Mouse (Mus musculus): Measurements from ENCODE around the gene Mapkbp1.

The Mapkbp1 gene

DNA sequence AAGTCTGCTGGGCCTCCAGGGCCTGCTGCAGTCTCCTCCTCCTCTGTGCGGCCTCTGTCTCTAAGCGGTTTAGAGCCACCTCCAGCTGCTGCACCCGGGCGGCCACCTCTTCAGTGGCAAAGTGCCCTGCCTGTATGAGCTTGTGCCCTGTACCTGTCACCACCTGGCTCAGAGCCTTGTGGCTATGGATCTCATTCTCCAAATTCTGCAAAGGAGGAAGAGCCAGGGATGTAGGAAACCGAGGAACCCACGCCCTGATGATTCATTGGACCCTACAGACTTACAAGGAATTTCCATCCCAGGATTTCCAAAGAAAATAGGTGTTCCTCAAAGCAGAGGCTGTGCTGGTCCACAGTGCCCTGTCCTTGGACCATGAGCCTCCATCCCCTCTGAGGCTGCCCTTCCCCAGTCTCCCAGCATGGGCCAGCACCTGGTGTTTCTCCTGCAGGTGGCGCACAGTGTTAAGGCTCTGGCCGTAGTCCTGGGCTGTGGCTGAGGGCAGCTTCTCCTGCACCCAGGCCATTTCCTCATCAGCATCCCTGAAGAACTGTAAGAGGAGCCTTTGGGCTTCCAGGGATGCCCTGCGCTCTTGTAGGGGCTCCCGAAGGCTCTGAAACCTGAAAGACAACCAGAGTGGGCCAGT lies 77.3 kb downstream of the Mapkbp1 start:
- peak in 1 of 2 experiments; percentile 50 for DNase-seq (ENCODE audit: low spot score in 2 of 2)

DNA sequence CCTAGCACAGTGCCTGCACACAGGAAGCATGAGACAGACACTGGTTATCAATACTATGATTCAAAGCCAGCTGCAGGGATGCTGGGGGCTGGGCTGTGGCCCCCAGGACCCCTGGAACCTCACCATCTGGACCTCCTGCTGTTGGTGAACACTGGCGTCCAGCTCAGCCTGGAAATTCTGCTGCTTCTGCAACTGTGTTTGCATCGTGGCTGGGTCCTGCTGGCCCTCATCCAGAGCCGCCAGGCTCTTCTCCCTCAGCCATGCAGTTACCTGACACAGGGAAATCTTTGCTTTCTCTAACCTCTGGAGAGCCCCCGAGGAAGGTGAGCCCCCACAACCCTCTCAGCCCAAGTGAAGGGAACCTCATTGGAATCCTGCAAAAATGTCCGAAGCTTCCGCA lies 78.9 kb downstream of the Mapkbp1 start:
- DNase-seq (ENCODE audit: low spot score in 2 of 2), result no peak

DNA sequence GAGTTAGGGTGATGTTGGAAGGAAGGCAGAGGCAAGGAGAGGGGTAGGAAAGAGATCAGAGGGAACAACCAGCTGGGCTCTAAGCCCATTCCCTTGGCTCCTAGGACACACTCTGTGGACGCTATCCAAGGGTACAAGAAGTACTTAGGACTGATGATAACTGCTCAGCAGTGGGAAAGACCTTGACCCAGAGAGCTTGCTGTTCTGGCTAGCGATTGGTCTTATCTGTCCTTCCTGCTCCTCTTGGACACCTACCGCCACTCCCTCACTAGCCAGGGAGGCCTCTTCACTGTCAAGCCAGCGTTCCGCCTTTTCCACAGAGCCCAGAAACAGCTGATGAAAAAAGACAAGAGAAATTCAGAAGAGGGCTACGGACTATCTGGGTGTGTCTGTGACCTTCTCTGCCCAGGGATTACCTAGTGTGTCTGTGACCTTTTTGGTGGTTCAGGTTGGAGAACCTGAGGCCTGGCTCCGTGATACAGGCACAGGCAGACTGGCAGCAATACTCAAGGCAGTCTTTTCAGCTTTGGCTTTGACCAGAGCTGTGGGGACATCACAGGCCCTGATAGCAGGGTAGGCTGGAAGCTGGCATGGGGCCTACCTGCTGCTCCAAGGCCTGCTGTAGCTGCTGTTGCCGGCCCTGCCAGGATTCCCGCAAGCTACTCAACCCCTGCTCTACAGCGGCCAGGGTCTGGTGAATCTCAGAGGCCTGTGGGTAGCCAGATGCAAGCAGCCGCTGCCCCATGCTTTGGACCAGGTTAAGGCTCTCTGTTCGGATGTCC lies 82.5 kb downstream of the Mapkbp1 start:
- DNase-seq (ENCODE audit: low spot score in 2 of 2), result no peak

DNA sequence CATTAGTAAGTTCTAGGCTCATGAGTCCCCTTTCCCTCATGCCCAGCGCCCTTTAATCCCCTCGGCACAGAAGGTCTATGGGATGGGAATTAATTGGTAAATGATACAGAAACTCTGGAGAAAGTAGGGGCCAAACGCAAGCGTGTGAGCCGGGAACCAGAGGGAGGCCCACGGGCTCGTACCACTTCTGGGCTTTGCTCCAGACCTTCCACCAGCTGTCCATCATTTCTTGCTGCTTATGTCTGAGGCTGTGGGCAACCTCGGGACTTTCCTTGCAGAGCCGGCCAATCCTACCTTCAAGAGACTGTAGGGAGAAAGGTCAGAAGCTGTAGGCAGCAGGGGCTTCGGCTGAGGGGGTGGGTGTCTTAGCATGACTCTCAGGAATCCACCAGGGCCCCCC lies 83.4 kb downstream of the Mapkbp1 start:
- no peak for DNase-seq (ENCODE audit: low spot score in 2 of 2)

DNA sequence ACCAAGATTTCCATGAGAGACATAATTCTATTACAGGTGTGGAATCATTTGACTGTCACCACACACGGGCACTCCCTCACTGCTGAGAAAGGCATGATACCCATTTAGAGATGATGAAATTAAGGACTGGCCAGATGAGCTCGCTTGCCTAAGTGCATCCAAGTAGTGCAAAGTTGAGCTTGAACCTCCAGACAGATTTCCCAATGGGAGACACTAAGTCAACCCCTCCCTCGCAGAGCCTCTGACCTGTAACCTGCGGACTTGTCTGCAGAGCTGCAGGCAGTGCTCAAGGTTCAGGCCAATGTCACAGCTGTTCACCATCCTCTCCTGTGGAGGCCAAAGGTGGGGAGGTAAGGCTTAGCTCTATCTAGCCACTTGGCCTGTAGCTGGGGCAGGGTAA lies 86.3 kb downstream of the Mapkbp1 start:
- DNase-seq (ENCODE audit: low spot score in 2 of 2), result no peak

DNA sequence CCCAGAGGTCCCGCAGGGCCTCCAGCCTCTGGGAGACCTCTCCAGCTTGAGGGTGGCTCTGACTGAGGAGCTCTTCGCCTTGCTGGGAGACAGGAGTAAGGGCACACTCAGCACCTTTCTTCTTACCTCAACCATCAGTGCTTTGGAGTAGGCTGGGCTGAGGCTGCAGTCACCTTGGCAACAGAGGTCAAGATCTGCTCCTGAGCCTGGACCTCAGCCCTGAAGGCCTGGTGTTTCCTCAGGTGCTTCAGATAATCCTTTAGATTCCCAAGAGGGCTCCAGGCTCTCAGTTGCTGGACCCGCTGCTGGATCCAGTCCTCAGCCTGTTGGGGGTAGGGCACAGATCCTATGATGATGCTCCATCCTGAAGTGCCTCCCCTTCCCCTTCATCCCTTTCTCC lies 87.0 kb downstream of the Mapkbp1 start:
- no peak for DNase-seq (ENCODE audit: low spot score in 2 of 2)

DNA sequence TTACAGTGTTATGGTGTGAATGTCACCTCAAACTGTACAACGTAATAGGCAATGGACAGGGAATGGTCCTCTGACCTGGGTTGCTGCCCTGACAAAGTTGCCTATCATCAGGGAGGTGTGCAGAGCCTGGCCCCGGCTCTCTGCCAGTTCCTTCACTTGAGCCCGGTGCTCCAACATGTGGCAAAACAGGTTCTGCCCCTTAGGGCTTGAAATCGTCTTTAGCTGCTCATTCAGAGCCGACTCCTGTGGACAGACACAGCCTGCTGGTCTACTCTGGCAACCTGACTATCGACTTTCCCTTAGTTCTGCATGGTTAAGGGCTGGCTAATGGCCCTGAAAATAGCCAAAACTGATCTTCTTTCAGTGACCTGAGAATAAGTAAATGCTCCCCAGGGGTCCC lies 87.7 kb downstream of the Mapkbp1 start:
- DNase-seq (ENCODE audit: low spot score in 2 of 2), result no peak

DNA sequence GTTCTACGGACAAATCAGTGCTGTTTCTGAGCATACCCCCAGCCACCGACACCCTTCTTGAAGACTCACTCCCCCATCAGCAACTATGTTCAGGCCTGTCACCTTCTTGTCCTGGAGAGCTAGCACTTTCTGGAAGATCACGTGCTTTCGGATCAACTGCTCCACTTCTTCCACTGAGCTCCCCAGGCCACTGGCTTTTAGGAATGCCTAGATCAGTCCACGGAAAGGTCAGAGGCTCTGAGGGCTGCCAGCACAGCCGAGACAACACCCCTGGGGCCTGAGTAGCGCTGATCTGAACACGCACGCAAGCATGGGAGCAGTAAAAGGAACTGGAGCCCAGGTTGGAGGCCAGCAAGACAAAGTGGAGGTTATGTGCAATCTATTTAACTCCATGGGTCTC lies 88.2 kb downstream of the Mapkbp1 start:
- no peak for DNase-seq (ENCODE audit: low spot score in 2 of 2)

DNA sequence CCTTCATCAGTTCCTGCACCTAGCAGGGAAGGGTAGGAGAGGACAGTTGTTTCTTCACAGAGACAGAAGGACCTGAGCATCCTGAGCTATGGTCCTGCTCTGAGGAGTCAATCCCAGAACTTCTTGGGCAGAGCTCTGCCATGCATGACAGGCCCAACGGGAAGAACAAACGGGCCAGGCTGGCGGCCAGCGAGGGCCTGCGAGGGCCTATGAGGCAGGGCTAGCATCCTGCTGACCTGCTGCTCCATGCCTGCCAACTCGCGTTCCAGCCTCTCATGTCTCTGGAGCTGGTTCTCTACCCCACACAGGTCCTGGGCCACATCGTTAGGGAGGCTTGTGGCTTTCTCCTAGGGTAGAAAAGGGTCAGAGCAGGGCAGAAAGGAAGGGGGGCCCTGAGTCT lies 89.7 kb downstream of the Mapkbp1 start:
- no peak for DNase-seq (ENCODE audit: low spot score in 2 of 2)

DNA sequence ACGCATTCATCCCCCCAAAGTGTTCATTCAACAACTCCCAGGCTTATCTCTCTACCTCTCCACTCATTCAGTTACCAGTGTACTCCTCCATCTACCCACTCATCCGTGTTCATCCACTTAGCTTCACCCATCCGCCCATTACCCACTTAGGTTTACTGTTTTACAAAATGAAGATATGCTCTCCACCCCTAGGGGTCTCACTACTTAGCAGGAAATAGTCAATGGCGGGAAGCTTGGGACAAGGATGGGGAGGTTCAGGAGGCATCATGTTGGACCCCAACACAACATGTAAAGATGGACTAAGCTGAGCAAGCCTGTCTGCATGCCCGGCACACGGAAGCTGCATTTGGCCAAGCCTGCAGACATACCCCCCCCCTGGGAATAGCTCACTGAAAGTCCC lies 92.1 kb downstream of the Mapkbp1 start:
- no peak for DNase-seq (ENCODE audit: low spot score in 2 of 2)

DNA sequence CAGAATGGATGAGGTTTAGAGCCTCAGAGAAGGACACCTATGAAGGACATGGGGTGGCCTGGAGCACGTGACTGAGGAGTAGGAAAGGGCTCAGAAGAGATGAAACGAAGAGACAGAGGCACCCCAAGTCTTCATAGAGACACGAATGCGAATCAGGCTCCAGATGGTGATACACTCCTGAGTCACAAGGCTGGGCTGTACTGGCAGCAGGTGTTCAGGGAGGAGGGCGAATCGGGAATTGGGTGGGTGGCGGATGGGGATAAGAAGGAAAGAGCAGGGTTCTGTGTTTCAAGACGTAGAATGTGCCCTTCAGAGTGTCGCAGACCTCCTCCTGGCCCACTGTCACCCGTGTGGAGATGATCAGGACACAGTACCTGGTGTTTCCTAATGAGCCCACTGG lies 92.7 kb downstream of the Mapkbp1 start:
- no peak for DNase-seq (ENCODE audit: low spot score in 2 of 2)

DNA sequence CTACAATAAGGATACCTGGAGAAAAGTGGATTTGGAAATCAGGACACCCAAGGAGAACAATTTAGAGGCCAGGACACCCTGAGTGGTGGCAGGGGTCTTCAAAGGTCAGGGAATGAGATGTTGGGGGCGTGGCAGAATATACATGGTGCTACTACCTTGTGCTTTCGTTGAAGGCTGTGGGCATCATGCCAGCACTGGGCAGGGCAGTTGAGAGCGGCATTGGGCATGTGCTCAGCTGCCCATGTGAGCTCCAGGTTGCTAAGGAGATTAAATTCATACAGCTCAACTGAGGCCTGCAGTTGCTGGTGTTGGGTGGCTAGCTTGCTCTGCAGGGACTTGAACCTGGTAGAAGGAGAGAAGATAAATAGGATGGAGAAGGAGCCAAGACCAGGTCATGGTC lies 93.7 kb downstream of the Mapkbp1 start:
- DNase-seq (ENCODE audit: low spot score in 2 of 2), result no peak

DNA sequence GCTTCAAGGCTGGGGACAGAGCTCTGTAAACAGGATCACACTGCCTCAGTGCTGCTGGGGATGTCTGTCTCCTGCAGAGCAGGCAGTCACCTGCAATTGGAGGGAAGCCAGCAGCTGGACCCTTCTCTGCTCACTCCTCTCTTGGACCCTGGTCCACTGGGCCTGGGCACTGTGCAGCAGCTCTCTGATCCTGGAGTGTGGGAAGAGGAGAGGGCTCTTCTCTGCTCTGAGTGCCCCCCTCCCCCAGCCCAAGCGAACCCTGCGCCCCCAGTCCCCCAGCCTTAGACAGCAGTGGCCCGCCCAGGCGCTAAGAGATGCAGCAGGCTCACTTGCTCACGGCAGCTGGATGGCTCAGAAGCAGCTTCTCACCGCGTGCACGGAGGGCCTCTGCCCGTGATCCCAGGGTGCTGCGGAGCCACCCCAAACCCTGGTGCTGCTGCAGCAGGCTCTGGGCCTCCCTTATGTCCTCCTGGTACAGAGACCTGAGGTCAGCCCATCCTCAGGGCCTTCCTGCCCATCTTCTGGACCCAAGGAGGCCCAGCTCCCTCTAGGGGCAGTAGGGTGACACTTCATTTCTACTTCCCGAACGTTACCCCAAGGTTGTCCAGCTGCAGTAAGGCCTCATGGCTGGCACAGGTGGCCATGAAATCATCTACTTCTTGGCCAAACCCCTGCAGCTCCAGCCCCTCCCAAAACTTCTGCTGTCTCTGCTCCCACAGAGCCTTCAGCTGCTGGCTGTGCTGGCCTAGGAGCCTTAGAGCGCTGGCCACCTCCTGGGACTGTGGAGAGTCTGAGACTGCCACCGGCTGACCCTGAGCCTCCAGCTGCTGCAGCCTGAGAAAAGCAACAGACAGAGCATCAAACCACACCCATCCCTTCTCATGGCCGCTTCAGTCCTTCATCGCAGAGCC lies 96.3 kb downstream of the Mapkbp1 start:
- no peak for DNase-seq (ENCODE audit: low spot score in 2 of 2)

DNA sequence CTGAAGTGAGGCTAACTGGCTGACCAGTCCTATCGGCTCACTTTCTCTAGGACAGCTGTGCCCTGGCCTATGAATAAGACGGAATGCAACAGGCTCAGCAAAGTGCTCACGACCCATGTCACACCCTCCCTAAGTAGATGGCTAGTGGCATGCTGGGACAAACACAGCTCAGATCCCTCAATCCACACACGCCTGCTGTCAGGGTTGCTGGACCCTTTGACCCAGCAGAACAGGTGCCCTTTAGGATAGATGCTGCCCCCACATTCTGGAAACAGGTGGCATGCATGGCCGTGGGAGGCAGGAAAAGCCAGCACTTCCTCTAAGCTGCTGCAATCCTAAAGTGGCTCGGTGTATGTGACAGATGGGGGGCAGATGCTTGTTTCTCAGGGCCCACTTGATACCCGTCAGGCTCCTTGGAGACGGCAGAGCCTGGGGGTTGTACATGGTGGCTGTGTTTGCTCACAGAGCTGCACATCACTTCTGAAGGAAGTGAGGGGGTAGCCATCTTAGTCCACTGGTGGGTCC lies 97.0 kb downstream of the Mapkbp1 start:
- no peak for DNase-seq (ENCODE audit: low spot score in 2 of 2)

DNA sequence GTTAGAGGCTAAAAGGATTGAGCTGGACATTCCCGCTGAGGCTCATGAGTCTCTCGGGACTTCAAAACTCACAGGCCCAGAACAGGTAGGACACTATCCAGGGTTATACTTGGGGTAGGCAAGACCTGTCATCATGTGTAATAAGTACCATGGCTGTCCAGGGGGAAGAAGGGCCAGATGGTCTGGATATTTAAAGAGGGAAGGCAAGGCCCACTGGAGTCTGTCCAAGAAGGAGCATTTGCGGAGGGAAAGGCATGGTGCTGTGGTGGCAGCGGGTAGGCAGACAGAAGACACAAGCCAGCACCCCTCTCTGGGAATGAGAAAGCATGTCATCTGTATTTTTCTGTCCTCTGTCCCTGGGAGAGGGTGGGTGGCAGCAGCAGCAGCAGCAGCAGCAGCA lies 101.6 kb downstream of the Mapkbp1 start:
- DNase-seq (ENCODE audit: low spot score in 2 of 2), result no peak

DNA sequence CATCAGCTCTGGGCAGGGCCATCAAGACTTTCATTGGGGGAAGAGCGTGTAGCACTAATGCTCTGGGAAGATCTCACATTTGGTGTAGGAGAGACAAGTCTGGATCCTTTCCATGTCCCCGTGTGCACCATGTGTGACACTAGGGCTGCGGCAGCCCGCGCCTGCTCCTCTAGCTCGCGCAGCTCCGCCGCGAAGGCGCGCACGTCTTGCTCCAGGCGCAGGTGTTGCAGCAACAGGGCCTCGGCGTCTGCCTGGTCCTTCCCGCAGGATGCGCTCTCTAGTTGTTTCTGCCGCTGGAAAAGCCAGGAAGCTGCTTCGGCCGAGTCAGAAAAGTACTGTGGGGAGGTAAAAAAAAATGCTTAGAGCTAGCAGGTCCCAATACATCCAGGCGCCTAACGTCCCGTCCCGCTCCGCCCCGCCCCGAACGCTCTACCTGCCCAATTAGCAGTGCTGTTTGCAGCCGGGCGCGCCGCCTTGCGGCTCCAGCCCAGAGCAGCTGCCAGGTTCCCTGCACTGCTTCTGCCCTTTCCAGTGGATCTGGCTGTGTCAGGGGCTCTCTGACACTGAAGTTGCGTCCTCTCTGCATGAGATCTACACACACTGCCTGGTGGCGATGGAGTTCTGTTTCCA lies 103.7 kb downstream of the Mapkbp1 start:
- DNase-seq (ENCODE audit: low spot score in 2 of 2), result peak in 1 of 2 experiments; percentile 59
